Mouse (Mus musculus) CD4-positive, CD25-positive, alpha-beta regulatory T cell, adult 2 months (primary cell): Measurements from ENCODE around the gene Lin37.

Experiments
- DNase-seq: peaks from one replicate; pipeline ENCODE4 v3.0.0-alpha.2; 2012; ENCODE audit warnings: low read depth, low spot score

The Lin37 gene

GRCm38 (mm10) chr7:30552102-30553020 is 7.3 kb downstream of the Lin37 start, which contains the start of the genes Hspb6 and Proser3:
TSS of gene Hspb6 (plus strand) at chr7:30552178.
TSS of gene Proser3 (minus strand) at chr7:30552299.
- DNase-seq, result peak; percentile 97

GRCm38 (mm10) chr7:30551445-30552101 is 8.1 kb downstream of the Lin37 start:
- peak; percentile 87 for DNase-seq

GRCm38 (mm10) chr7:30550603-30551002 is 9.0 kb downstream of the Lin37 start:
- no peak for DNase-seq

GRCm38 (mm10) chr7:30549880-30550279 is 9.8 kb downstream of the Lin37 start:
- DNase-seq, result no peak

DNA sequence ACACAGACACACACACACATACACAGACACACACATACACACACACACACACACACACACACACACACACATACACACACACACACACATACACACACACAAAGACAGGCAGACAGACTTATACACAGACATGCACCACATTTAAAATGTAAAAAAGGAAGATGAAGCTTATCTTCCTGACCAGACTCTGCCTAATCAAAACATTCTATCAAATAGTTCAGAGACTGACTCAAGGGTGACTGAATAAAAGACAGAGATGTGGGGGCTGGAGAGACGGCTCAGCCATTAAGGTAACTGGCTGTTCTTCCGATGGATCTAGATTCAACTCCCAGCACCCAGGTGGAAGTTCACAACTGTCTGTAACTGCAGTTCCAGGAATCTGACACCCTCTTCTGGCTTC is 15.3 kb downstream of the Lin37 start:
- no peak for DNase-seq

DNA sequence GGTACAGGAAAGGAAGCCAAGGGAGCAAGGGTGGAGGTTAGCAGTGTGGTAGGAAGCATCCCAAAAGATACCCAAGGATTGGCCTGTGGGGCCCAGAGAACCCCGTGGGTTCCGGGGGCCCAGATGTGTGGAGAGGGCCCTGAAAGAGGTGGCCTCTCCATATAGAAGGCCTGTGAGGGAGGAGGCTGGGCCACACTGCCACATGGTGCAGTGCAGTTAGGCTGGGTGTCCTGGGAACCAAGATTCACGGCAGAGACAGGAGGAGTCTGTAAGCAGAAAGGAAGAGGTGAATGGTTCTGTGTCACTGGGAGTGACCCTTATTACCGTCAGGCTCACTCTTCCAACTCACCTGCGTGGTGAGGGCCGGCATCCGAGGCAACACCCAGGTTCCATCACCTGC is 19.1 kb downstream of the Lin37 start:
- DNase-seq, result no peak

GRCm38 (mm10) chr7:30534633-30535577 is 24.7 kb downstream of the Lin37 start, which contains the start of gene Arhgap33:
TSS of gene Arhgap33 (minus strand) at chr7:30535060.
- peak; percentile 97 for DNase-seq

DNA sequence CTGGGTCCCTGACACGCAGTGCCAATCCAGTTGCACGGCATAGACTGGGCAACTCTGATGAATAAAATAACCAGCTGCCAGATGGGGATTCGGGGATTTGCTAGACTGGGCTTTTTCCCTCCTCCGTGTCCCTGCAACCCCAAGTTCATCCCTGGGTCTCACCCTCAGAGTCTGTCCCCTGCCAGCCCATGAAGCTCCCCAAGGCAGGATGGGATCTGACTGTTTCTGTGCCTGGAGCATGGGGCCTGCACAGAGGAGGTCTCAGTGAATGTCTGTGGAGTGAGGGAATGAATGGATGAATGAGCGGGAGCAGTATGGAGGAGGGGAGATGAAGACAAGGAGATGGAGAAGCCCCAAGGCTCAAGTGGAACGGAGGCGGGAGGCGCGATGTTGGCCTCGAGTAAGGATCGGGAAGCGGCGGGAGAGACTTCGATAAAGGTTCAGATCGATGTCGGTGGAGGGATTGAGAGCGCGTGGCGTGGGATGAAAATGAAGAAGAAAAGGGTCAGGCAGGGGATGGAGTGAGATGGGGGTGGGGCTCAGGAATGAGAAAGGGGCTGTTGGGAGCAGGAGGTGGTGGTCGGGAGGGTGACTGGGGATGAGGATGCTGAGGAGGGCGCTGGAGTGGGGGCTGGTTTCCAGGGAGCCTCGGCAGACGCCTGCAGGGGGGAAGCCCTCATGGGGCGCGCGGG is 25.6 kb downstream of the Lin37 start:
- DNase-seq, result no peak

- no peak for DNase-seq
Measured at GRCm38 (mm10) chr7:30532931-30533330, 26.7 kb downstream of the Lin37 start.

DNA sequence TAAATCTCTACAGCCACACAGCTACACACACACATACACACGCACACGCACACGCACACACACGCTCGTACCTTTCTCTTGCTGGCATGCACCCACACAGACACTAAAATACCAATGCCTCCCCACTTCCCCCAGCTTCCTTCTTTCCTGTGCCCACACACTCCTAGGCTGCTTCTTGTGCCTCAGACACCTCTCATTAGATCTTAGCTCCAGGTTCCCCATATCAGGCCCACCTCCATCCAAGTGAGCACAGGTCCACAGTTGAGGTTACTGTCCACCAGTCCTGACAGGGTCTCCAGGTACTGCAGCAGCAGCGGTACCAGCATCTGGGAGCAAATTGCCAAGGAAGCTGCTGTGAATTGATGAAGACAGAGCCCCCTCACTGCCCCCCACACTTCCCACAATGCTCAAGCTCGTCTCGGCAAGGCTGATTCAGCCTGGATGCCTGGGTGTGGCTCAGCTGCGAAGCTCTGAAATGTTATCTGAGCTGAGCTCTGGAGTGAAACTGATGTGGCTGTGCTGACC is 28.3 kb downstream of the Lin37 start:
- peak; percentile 29 for DNase-seq

DNA sequence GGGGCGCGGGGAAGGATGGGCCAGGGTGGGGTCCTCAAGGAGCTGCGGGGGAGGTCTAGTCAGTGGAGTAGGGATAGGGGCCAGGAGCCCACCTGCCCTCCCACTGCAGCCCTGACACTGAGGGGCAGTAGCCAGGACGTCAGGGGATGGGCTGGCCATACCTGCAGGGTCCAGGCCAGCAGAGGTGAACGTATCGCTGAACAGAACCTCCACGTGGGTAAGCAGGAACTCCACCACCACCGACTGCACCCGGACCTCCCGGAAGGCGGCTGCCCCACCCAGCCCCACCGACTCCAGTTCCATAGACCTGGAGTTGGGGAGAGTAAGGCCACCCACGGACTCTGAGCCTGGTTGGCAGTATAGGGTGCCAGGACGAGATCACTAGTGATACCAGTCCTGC is 32.7 kb downstream of the Lin37 start:
- DNase-seq, result no peak

DNA sequence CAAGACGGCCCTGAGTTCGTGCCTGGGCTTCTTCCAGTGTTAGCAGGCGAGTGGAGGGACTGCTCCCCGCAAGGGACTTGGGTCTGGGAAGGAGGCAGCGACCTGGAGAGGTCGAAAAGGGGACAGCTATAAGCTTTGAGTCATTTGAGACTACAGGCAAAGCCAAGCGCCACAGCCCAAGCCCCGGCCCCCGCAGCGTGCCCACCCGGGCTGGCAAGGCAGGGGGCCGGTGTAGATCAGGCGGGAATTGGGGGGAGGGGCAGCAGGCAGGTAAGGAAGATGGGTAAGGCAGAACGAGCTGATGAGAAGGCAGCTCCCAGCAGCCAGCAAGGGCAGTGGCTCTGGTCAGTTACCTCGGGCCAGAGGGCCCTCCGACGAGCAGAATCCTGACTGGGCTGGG is 33.2 kb downstream of the Lin37 start:
- no peak for DNase-seq

DNA sequence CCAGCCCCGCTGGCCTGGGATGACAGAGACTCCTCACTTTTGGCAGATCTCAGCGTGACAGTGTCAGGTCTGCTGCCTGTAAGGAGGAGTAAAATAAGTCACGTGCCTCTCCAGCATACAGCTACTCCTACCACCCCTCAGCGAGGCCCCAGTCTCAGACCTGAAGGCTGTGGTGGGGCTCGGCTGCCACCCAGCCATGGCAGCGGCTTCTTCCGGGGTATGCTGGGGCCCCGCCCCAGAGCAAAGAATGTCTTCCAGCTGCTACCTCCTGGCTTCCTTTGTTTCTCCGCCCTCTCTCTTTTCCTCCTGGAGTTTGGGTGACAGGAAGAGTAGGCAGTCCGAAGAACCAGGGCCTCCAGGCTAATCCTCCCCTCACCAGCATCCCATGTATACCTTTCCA is 33.7 kb downstream of the Lin37 start:
- no peak for DNase-seq

GRCm38 (mm10) chr7:30524487-30524886 is 35.2 kb downstream of the Lin37 start:
- DNase-seq, result no peak

DNA sequence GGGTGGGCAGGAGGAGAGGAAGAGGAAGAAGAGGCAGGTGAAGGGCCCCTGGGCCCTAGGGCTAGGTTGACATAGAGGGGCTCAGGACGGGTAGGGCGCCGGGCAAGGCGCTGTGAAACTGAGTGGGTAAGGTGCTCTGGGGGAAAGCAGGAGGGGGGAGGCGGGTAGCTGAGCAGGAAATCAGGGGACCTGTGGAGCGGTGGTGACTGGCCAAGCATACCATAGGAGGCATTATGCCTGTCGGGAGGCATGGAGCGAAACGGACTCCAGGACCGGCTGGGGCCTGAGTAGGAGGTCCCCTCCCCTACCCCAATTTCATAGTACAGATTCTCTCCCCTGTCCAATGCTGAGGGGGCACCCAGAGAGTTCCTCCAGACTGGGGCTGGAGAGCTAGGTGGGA is 36.8 kb downstream of the Lin37 start:
- DNase-seq, result no peak

DNA sequence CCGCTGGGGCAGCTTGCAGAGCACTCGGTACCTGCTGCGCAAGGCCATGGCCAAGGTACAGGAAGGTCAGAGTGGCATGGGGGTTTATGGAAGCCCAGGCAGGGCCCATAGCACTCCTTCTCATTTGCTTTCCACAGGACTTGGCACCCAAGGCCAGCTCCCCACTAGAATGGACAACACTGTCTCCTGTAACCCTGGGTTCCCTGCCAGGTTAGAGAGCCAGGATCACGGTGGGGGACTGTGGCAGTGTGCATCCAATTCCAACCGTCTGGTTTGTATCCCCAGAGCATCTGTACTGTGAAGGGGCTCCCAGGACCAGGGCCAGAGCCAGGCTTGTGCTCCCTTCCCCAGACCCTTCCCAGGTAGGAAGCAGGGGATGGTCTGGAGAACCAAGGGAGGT is 38.8 kb downstream of the Lin37 start:
- DNase-seq, result no peak

DNA sequence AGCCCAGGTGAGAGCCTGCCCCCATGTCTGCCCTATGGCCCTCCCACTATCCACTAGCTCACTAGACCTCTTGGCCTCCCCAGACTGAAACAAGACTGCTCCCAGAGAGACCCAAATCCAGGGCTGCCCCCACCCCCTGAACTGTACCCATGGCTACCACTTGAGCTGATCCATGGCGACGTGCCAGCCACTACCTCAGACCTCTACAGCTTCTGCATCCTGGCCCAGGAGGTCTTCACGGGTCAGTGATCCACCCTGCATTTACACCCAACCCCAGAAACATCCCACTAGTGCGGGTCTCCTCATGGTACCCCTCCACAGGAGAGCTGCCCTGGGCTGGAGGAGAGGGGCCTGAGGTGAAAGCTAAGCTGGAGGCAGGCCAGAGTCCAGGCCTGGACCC is 39.2 kb downstream of the Lin37 start:
- no peak for DNase-seq

GRCm38 (mm10) chr7:30518325-30518724 is 41.3 kb downstream of the Lin37 start:
- peak; percentile 19 for DNase-seq

DNA sequence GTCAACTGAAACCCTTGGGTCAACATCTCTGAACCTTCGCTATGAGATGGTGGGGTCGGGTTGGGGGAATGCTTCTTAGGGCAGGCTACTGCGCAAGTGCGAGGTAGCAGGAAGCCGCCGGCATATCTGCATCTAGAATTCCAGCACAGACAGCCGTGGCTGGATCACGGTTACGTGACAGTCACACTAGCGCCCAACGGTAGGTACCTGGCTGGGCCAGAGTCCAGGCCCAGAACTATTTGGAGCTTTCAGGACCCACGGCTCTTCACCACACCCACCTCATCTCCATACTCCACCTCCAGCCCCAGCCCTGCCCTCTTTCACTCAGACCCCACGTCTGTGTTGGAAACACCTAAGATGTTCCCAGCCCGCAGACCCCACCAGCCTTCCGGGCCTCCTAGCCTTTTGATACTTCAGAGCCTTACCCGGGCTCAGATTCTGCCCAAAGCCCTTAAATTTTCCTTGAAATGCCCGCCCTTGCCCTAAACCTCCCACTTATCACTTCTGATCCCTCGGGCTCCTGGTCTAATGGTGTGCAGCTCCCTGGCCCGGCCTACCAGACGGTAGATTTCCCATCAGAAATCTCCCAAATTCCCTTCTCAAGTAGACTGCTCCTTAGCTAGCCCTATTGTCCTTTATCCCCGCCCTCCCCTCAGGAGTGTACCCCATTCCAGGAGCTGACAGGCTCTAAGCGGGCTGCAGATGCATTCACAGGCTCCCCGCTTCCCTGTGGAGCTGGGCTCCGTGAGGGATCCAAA is 44.5 kb downstream of the Lin37 start:
- DNase-seq, result no peak

DNA sequence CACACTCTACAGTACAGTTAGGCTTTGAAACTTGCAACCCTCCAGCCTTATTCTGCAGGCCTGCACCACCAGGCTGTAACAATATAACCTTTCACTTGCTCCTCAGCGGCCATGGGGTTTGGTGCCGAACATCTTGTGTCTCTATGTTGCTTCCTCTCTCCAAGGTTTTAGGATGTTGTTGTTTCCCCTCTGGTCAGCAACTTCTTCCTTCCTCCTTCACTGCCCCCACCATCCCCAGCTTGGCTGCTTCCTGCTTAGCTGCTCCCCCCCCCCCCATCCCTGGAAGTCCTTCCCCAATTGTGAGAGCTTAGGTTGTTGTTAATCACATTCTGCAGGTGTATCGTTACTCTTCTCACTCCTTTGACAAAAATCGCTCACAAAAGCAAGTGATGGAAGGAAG is 51.6 kb downstream of the Lin37 start:
- no peak for DNase-seq
